Mouse (Mus musculus) liver, adult (tissue): ENCODE results near the gene Tmem59l.

Source experiments
- GATA4 ChIP-seq: IDR thresholded peaks from 2 replicates; pipeline ENCODE4 v1.6.1; 2014; ENCODE audit warnings: mild to moderate bottlenecking, low read length; ENCODE audit not compliant: insufficient replicate concordance

Gene Tmem59l

GRCm38 (mm10) chr8:70460199-70460598, 27.0 kb downstream of the Tmem59l start:
- no peak for TF ChIP-seq GATA4

- no peak for TF ChIP-seq GATA4
Observed at GRCm38 (mm10) chr8:70459636-70460035, 27.5 kb downstream of the Tmem59l start.

- TF ChIP-seq GATA4, result no peak
Observed at GRCm38 (mm10) chr8:70458462-70458861, 28.7 kb downstream of the Tmem59l start.

- no peak for TF ChIP-seq GATA4
Observed at GRCm38 (mm10) chr8:70457882-70458281, 29.3 kb downstream of the Tmem59l start.

DNA sequence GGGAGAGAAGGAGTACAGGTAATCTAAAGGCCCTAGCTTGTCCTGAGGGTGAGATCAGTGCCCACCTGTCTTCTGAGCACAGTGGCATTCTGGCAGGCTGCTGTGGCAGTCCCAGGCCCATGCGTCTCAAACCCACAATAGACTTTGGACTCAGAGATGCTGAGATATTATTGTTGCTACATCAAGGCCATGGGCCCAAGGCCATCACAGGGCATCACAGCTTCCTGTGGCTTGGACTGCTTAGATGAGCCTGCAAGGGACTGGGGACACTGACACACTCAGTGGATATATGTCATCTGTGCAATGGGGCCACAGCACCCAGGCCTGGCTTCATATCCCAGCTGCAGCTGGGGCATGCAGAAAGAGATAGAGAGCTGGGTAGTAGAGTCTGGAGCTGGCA, 30.2 kb downstream of the Tmem59l start:
- TF ChIP-seq GATA4, result no peak

- TF ChIP-seq GATA4, result no peak
Observed at GRCm38 (mm10) chr8:70453852-70454251, 33.3 kb downstream of the Tmem59l start.

GRCm38 (mm10) chr8:70452196-70452966, 34.8 kb downstream of the Tmem59l start:
- TF ChIP-seq GATA4, result no peak

GRCm38 (mm10) chr8:70447639-70448420, 39.3 kb downstream of the Tmem59l start:
- TF ChIP-seq GATA4, result no peak

DNA sequence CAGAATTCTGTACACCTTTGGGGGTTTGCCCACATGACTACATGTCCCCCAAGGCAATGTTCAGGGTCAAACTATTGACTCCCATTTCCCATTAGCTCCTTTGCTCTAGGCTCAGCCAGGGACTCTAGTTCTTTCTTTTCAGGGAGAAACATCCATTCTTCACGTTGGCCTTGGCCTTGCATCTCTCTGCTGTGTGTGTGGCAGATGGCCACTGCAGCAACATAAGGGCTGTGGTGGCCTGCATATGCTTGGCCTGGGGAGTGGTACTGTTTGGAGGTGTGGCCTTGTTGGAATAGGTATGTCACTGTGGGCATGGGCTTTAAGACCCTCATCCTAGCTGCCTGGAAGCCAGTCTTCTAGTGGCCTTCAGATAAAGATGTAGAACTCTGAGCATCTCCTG, 41.2 kb downstream of the Tmem59l start:
- no peak for TF ChIP-seq GATA4

DNA sequence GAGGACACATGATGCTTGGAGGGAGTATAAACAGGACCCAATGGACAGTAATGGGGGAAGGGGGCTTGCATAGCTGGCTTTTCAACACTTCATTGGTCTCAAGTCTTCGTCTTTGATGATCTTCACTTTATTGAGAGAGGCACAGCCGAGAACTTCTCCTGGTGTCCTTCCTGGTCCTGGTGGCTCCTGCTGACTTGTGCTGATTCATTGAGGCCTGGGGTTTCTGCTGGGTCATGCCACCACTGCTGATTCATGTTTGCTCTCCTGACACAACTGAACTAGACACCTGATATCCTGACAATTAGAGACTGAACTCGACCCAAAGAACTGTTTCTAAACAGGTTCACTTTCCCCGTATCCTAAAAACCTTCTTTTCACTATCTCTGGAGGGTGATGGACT, 43.8 kb downstream of the Tmem59l start:
- TF ChIP-seq GATA4, result no peak

GRCm38 (mm10) chr8:70441565-70441964, 45.6 kb downstream of the Tmem59l start:
- TF ChIP-seq GATA4, result no peak

GRCm38 (mm10) chr8:70440246-70440645, 46.9 kb downstream of the Tmem59l start:
- TF ChIP-seq GATA4, result no peak

DNA sequence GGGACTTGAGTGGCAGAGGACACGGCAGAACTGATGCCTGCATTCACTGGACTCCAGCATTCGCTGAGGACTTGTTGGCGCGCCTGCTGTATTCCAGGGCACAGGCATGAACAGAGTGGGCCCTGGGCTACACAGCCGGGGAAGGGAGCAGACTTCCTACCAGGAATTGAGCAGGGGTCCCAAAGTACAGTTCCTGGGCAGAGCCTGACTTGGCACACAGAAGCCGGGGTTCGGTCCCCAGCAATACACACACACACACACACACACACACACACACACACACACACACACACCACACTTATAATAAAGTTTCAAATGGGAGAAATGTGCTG, 47.3 kb downstream of the Tmem59l start:
- TF ChIP-seq GATA4, result no peak

- no peak; the same call in 1 of the 2 replicates for TF ChIP-seq GATA4
Observed at GRCm38 (mm10) chr8:70439055-70439847, 47.9 kb downstream of the Tmem59l start, which contains the start of gene Crtc1. Gene Crtc1 (minus strand): TSS chr8:70439579.

DNA sequence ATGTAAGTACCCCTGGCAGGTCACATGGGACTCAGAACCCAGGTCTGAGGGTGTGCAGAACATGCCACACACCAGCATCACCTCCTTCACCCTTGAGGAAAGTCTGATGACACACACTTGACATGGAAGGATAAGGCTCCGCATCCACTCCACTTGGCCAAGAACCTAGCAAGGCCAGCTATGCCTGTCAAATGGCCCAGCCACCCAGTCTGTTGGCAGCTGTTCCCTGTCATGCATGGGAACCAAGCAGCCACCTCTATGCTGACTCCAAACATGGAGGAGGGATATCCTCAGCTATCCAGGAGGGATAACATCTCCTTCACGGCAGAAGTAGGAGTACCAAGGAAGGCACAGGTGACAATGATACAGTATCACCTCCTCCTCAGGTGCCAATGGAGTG, 48.7 kb downstream of the Tmem59l start:
- no peak for TF ChIP-seq GATA4

GRCm38 (mm10) chr8:70435156-70435555, 52.0 kb downstream of the Tmem59l start:
- no peak for TF ChIP-seq GATA4
